Mouse (Mus musculus) limb, embryonic 11.5 days (tissue): ENCODE results near the gene Map4k4. TPM values are rescaled to one million over a fixed set of nuclear protein-coding genes. Genes with fewer than 3 reads are reported as not detected.

Experiments used
- ATAC-seq: fragments of 200-750 bp; cut with Nextera tagmentation; 2 replicates; pipeline ENCODE4 v1.8.0; 2017; ENCODE audit warnings: low read depth; ENCODE audit not compliant: insufficient number of reproducible peaks, low FRiP score, low TSS enrichment
- DNase-seq: peaks from one replicate; pipeline ENCODE4 v3.0.0-alpha.2; 2015; ENCODE audit warnings: low spot score
- H3K27ac ChIP-seq: fragments of 300-500 bp; sonication (generic); replicated peaks from 2 replicates; pipeline ENCODE4 v1.5.1; 2014; ENCODE audit warnings: low read depth, mild to moderate bottlenecking, low read length
- H3K27me3 ChIP-seq: fragments of 300-500 bp; sonication (generic); 2 replicates; pipeline ENCODE4 v1.6.1; 2014; ENCODE audit warnings: mild to moderate bottlenecking, low read length, mixed read lengths; ENCODE audit not compliant: control insufficient read depth, insufficient read depth
- H3K36me3 ChIP-seq: fragments of 300-500 bp; sonication (generic); 2 replicates; pipeline ENCODE4 v1.6.1; 2014; ENCODE audit warnings: mild to moderate bottlenecking, low read length, moderate library complexity, mixed read lengths; ENCODE audit not compliant: control insufficient read depth, insufficient read depth
- H3K4me1 ChIP-seq: fragments of 300-500 bp; sonication (generic); 2 replicates; pipeline ENCODE4 v1.6.1; 2014; ENCODE audit warnings: low read length, mixed read lengths; ENCODE audit not compliant: control insufficient read depth, insufficient read depth
- H3K4me2 ChIP-seq: fragments of 300-500 bp; sonication (generic); 2 replicates; pipeline ENCODE4 v1.6.1; 2014; ENCODE audit warnings: low read depth, mild to moderate bottlenecking, moderate library complexity; ENCODE audit not compliant: severe bottlenecking
- H3K4me3 ChIP-seq: fragments of 300-500 bp; sonication (generic); 2 replicates; pipeline ENCODE4 v1.5.1; 2014; ENCODE audit warnings: low read depth, low read length
- H3K9ac ChIP-seq: fragments of 300-500 bp; sonication (generic); 2 replicates; pipeline ENCODE4 v1.6.1; 2014; ENCODE audit warnings: mild to moderate bottlenecking, low read length
- H3K9me3 ChIP-seq: fragments of 300-500 bp; sonication (generic); 2 replicates; pipeline ENCODE4 v1.6.1; 2016; ENCODE audit warnings: low read length; ENCODE audit not compliant: control insufficient read depth
- WGBS: fragments of 180-500 bp; shearing (Covaris S2); extraction: QIAGEN DNeasy Blood & Tissue Kit; methylation state at CpG from one replicate; pipeline ENCODE4 v1.1.7; 2014; 5-methylcytosine and 5-hydroxymethylcytosine counted together
- polyA plus RNA-seq: library from polyadenylated mRNA; unstranded; fragments of >200 nt; fragmentation: Nextera tagmentation; extraction: Ambion mirVana; gene quantifications from 2 replicates; pipeline ENCODE4 v1.2.1, GENCODE M21; 2014

The Map4k4 gene
- polyA plus RNA-seq, 1 experiment from 2014 or later: 38.0 TPM

DNA sequence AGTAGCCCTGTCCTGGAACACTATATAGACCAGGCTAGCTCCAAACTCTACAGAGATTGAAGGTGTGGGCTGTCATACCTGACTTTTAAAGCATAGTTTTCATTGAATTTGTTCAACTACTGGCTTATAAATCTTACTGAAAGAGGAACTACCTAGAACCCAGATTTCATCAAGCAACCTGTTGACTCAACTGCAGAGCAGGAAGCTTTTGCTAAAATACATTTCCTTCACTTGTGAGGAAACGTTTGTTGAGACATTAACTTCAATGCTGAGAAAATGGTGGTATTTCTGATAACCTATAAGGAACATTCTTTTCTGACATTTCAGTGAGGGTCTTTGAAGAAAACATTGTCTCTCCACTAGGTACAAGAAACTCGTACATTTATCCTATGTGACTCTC lies 19.9 kb downstream of the Map4k4 start:
- H3K4me3 ChIP-seq: no peak overlapping the region
- H3K9ac ChIP-seq: no peak overlapping the region
- WGBS: 76% methylated on average over 2 of the region's 2 CpGs
- DNase-seq (no peak), ATAC-seq (no peak)
- no peaks in the 10 kb centered on the region for H3K27me3 ChIP-seq
- H3K27ac ChIP-seq: no peak overlapping the region
- no peaks in the 10 kb centered on the region; the same call in 1 of the 2 replicates for H3K36me3 ChIP-seq
- peaks cover 15% of the 10 kb centered on the region; the same call in 1 of the 2 replicates for H3K4me1 ChIP-seq
- no peaks in the 10 kb centered on the region for H3K9me3 ChIP-seq
- H3K4me2 ChIP-seq: no peak overlapping the region

DNA sequence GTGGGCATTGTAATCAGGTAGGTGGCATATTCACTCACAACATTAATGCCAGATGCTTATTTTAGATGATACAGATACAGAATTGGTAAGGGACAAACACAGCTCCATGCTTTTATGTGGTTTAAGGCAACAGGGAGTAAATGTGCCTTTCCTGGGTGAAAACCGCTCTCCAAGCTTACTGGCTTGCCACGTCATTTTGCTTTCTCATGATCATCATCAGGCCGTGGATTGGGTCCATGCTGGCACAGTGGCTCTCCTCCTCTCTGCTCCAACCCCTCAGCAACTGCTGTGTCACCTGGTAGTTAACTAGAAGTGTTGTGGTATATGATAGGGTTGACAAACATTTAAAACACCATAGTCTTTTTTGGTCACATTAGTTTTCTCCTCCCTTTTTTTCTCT lies 21.3 kb downstream of the Map4k4 start:
- ATAC-seq (no peak), DNase-seq (no peak)
- Histone ChIP-seq H3K27me3 (no peaks in the 10 kb centered on the region), H3K9ac (no peak overlapping the region), H3K36me3 (no peaks in the 10 kb centered on the region; the same call in 1 of the 2 replicates), H3K4me1 (peaks cover 17% of the 10 kb centered on the region; the same call in 1 of the 2 replicates), H3K27ac (no peak overlapping the region), H3K4me3 (no peak overlapping the region), H3K4me2 (no peak overlapping the region), H3K9me3 (no peaks in the 10 kb centered on the region)
- 91% methylated on average over 3 of the region's 3 CpGs for WGBS

DNA sequence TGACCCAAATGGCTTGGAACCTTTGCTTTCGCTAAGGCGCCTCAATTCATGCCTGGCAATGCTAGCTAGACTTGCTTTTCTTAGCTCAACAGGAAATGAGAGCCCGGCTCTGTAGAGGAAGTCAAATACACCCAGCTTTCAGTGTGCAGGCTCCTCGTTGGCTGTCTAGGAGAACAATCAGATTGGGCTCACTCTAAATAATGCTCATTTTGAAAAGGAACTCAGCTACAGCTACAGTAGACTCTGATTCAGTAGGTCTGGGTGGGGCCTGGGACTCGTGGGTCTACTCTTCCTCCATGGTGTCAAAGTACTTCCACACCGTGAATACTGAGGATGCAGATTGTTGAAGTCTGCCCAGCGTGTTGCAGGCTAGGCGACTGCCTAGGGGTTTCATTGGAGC lies 22.0 kb downstream of the Map4k4 start:
- DNase-seq: no peak
- Histone ChIP-seq H3K4me2 (no peak overlapping the region), H3K9me3 (no peaks in the 10 kb centered on the region), H3K27ac (no peak overlapping the region), H3K9ac (no peak overlapping the region), H3K4me1 (peaks cover 17% of the 10 kb centered on the region; the same call in 1 of the 2 replicates), H3K36me3 (no peaks in the 10 kb centered on the region; the same call in 1 of the 2 replicates), H3K4me3 (no peak overlapping the region), H3K27me3 (no peaks in the 10 kb centered on the region)
- 52% methylated on average over 8 of the region's 8 CpGs for whole genome bisulfite sequencing
- no peak for ATAC-seq

DNA sequence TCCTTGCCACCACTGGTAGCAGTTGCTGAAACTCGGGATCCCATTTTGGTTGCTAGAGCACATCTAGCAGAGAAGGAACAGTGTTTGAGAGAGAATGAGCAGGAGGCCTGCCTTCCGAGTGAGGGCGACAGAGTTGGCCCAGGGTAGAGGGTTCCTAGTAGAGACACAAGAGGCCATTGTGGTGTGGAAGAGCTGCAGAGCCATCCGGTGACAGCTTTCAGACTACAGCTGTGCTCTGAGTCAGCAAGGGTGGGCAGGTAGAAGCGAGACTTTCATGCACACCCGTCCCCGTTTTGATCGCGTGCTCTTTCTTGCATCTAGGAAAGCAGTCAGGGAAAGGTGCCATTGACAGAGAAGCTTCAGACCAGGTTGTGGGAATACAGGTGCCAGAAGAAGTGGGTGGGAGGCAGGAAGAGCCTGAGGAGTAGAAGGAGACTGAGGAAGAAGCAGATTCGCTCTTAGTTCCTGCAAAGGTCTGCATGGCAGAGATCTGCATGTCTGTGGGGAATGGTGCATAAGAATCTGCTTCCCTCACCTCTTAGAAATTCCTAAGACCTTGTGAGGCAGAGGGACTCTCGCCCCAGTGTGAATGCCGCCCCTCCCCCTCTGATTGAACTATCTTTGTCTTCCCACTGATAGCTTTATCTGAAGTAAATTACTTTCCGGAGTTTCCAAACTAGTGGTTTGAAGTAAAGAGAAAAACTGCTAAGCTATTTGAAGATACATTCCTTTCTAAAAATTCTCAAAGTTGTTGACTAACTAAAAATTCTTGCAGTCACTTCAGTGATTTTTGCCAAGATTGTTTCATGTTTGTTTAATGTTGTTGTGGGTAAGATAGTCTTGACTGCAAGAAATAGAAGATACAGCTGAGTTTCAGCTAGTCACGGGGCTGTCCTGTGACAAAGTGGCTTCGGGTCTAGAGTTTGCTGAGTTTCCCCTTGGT lies 23.0 kb downstream of the Map4k4 start:
- peaks cover 18% of the 10 kb centered on the region; the same call in 1 of the 2 replicates for H3K4me1 ChIP-seq
- H3K4me2 ChIP-seq: no peak overlapping the region
- ATAC-seq (no peak), DNase-seq (no peak)
- H3K27me3 ChIP-seq: no peaks in the 10 kb centered on the region
- no peak overlapping the region for H3K9ac ChIP-seq
- H3K4me3 ChIP-seq: no peak overlapping the region
- no peaks in the 10 kb centered on the region; the same call in 1 of the 2 replicates for H3K36me3 ChIP-seq
- H3K9me3 ChIP-seq: no peaks in the 10 kb centered on the region
- no peak overlapping the region; the same call in 1 of the 2 replicates for H3K27ac ChIP-seq
- WGBS: 34% methylated on average over 15 of the region's 15 CpGs

DNA sequence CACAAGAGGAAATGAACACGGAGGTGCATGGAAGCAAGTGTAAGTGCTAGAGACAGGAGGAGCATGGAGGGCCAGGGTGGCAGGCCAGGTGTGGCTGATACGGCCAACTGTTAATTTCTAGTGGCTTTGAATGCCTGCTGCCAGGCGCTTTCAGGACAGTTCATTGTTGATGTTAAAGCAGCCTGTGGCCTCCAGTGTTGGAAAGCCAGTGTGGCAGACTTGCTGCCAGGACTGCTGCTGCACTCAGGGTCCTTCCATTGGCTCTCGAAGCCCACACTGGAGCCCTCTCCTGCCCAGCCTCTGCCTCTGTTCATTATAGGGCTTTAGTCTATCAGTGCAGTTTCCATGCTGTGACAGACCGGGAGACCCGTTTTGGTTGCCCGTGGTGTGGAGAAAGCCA lies 30.3 kb downstream of the Map4k4 start:
- Histone ChIP-seq H3K9ac (no peak overlapping the region), H3K4me1 (peaks cover 40% of the 10 kb centered on the region), H3K27ac (no peak overlapping the region; the same call in 1 of the 2 replicates), H3K27me3 (no peaks in the 10 kb centered on the region), H3K36me3 (peaks cover 3% of the 10 kb centered on the region; the same call in 1 of the 2 replicates), H3K9me3 (no peaks in the 10 kb centered on the region), H3K4me3 (no peak overlapping the region), H3K4me2 (no peak overlapping the region)
- 61% methylated on average over 7 of the region's 7 CpGs for WGBS
- ATAC-seq: no peak
- DNase-seq: no peak

DNA sequence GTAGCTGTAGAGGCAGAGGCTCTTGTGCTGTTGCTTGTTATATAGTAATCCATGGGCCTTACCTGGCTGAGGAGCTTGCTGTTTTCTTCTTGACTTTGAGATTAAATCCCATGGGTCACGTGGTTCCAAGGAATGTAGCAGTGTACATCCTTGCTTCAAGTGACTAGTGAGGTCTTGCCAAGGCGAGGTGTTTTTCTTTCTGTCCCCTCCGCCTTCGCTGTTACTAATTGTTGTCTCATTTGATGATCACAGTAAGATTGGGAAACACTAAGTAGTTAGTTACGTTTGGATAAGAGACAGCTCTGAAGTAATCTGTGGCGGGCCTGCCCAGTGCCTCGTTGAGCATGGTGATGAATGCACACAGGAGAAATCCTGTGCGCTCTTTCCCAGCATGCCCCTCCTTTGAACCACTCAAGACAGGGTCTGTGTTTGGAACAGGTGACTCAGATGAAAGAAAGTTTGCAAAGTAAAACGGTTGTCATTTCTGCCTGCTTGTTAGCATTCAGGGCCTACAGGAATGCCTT lies 31.6 kb downstream of the Map4k4 start:
- ATAC-seq: no peak
- H3K27me3 ChIP-seq: no peaks in the 10 kb centered on the region
- no peak for DNase-seq

DNA sequence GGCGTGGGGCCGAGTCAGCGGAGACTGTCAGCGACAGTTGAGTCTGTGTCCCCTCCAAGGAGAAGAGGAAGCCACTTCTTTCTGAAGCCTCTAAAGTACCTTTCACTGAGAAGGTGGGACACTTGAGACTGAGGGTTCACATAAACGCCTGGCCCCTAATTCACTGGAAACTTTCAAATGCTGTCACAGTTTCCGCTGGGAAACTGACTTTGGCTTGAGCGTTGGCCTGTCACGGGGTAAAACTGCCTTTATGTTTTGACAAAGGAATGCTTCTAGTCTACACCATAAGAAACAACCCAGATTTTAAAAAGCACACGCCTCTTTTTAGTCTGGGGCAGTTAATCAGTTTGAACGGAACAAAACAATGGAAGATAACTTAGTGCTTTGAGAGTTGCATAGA lies 32.2 kb downstream of the Map4k4 start:
- no peak overlapping the region for H3K4me3 ChIP-seq
- DNase-seq: no peak
- H3K4me2 ChIP-seq: no peak overlapping the region
- no peak overlapping the region for H3K9ac ChIP-seq
- peaks cover 50% of the 10 kb centered on the region for H3K4me1 ChIP-seq
- no peaks in the 10 kb centered on the region for H3K9me3 ChIP-seq
- H3K27me3 ChIP-seq: no peaks in the 10 kb centered on the region
- peaks cover 3% of the 10 kb centered on the region; the same call in 1 of the 2 replicates for H3K36me3 ChIP-seq
- no peak for ATAC-seq
- no peak overlapping the region for H3K27ac ChIP-seq
- WGBS: 79% methylated on average over 10 of the region's 10 CpGs

More for the DNA sequence above, 31.6 kb downstream of the Map4k4 start:
- WGBS: 73% methylated on average over 9 of the region's 9 CpGs
- Histone ChIP-seq H3K4me3 (no peak overlapping the region), H3K4me1 (peaks cover 46% of the 10 kb centered on the region), H3K9ac (no peak overlapping the region), H3K36me3 (peaks cover 3% of the 10 kb centered on the region; the same call in 1 of the 2 replicates), H3K27ac (no peak overlapping the region), H3K9me3 (no peaks in the 10 kb centered on the region), H3K4me2 (no peak overlapping the region)

DNA sequence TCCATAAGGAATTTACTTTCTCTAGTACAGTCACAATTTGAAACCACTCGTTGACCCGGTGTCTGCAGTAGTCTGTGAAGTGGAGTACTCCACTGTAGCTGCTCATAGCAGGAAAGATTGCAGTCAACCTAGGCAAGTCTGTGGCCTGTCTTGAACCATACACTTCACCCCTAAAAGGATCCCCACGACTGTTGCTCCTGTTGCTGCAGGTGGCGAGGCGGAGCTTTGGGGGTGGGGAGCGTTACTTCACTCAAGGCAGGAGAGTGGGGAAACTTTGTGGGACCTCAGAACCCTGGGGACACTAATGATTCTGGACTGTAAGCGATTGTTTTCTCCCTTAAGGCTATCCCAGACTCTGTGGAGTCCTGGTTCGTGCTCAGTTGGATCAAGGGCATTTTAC lies 34.2 kb downstream of the Map4k4 start:
- ATAC-seq: no peak
- no peak overlapping the region for H3K27ac ChIP-seq
- DNase-seq: no peak
- no peak overlapping the region for H3K9ac ChIP-seq
- no peak overlapping the region for H3K4me2 ChIP-seq
- H3K27me3 ChIP-seq: no peaks in the 10 kb centered on the region
- H3K36me3 ChIP-seq: peaks cover 3% of the 10 kb centered on the region; the same call in 1 of the 2 replicates
- H3K9me3 ChIP-seq: no peaks in the 10 kb centered on the region
- peaks cover 46% of the 10 kb centered on the region for H3K4me1 ChIP-seq
- no peak overlapping the region for H3K4me3 ChIP-seq
- 12% methylated on average over 8 of the region's 8 CpGs for WGBS
